Mouse (Mus musculus): ENCODE measurements around the gene Rbm8a. TPM values are rescaled to one million over a fixed set of nuclear protein-coding genes. Genes with fewer than 3 reads are reported as not detected.
A peak's percentile ranks its signal among the peaks of the same experiment; 100 is the strongest.

The Rbm8a gene
- total and polyA plus RNA-seq, 3 experiments: 231 to 363 TPM; not detected in 1

DNA sequence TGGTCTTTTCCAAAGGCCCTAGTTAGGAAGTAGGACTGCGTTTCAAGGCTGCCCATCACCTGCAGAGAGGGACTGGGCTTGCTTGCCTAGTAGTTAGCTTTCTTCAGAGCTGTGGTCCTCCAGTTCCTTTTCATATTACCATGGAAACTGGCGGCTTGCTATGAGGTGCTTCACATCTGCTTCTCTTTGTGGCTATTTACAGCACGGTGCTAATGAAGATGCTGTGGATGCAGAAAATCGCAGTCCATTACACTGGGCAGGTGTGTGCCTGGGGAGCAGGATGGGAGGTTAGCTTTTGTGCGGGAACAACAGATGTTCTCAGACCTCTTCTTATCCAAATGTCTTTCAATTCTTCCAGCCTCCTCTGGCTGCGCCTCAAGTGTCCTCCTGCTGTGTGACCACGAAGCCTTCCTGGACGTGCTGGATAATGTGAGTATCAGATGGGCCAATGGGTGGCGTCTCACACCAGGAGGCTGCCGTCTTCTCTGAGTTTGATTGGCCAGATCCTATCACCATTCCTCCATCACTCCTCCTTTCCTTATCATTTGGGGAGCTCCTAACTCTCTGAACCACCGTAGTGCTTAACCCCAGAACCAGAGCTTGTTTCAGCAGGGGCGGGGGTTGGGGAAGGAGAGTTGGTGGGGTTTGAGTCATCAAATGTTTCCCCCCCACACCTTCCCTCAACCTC is 50.7 kb downstream of the Rbm8a start:
- no peak for TF ChIP-seq CHD2 (IDR thresholded peaks at IDR 0.05; ENCODE audit: low read length)
- peak; percentile 12; the same call in 1 of the 2 replicates for TF ChIP-seq TAL1 (IDR thresholded peaks at IDR 0.05; ENCODE audit: low read length)
- TF ChIP-seq EP300 (IDR thresholded peaks at IDR 0.05; ENCODE audit: low read depth in 1 of 2, low read length in 2 of 2): peak; percentile 3 to 17; a peak in 2 of 4 replicates
- TF ChIP-seq GATA1 (IDR thresholded peaks at IDR 0.05; ENCODE audit: low read depth, low read length): 0 out of 2 replicates have a peak, but pooled peaks have one; percentile 56
- Histone ChIP-seq H3K36me3 (ENCODE audit: control insufficient read depth in 1 of 2, insufficient read depth in 2 of 2, low read length in 2 of 2) (peaks cover 0 to 32% of the 10 kb centered on the region in 2 experiments; a peak in 2 of 4 replicates), H3K79me2 (ENCODE audit: control insufficient read depth, insufficient read depth, low read length, poor library complexity) (no peaks in the 10 kb centered on the region)

More for the DNA sequence above, 50.7 kb downstream of the Rbm8a start:
- no peak overlapping the region for H3K9ac ChIP-seq (ENCODE audit: control insufficient read depth, low read depth, low read length, poor library complexity, severe bottlenecking)
- peak overlapping the region; percentile 18; the same call in 1 of the 2 replicates for H3K27ac ChIP-seq (ENCODE audit: control insufficient read depth, low read depth, low read length)
- H3K4me3 ChIP-seq (ENCODE audit: control insufficient read depth in 1 of 2, insufficient read depth in 1 of 2, low read depth in 2 of 2, low read length in 2 of 2): no peak overlapping the region
- DNase-seq (ENCODE audit: low read depth, low spot score): peak; percentile 67
- H3K27me3 ChIP-seq (ENCODE audit: control insufficient read depth in 1 of 2, insufficient read depth in 2 of 2, low read length in 2 of 2): no peaks in the 10 kb centered on the region
- peaks cover 11 to 38% of the 10 kb centered on the region in 2 experiments for H3K4me1 ChIP-seq (ENCODE audit: control insufficient read depth in 1 of 2, insufficient read depth in 2 of 2, low read length in 2 of 2)
- H3K9me3 ChIP-seq (replicated peaks; ENCODE audit: insufficient read depth, low read length): no peaks in the 10 kb centered on the region

Other genes with a start within 250 kb of the Rbm8a start
- not detected in 2 replicates for gene BC107364, start 177.6 kb upstream of the Rbm8a start, total RNA-seq (2012; rRNA removed)
- gene BC107364, start 177.6 kb upstream of the Rbm8a start, polyA plus RNA-seq (2012; ENCODE audit: insufficient read depth in 1 of 2, insufficient read length in 2 of 2, low read depth in 1 of 2, low replicate concordance in 2 of 2, missing spikeins in 1 of 2): under 1 TPM in 1 of 2 experiments, not detected in 1; 0.17 TPM
- gene Hfe2, start 104.8 kb upstream of the Rbm8a start, total RNA-seq (2012; rRNA removed): not detected in 2 replicates
- not detected for gene Hfe2, start 104.8 kb upstream of the Rbm8a start, polyA plus RNA-seq (2012; ENCODE audit: insufficient read depth in 1 of 2, insufficient read length in 2 of 2, low read depth in 1 of 2, low replicate concordance in 2 of 2, missing spikeins in 1 of 2)
- gene Txnip, start 72.0 kb upstream of the Rbm8a start, total RNA-seq (2012; rRNA removed): 183 and 191 TPM in 2 replicates
- 1,000 to 10,000 TPM in 1 of 2 experiments, 100 to 1,000 TPM in 1; 237 to 1,680 TPM for gene Txnip, start 72.0 kb upstream of the Rbm8a start, polyA plus RNA-seq (2012; ENCODE audit: insufficient read depth in 1 of 2, insufficient read length in 2 of 2, low read depth in 1 of 2, low replicate concordance in 2 of 2, missing spikeins in 1 of 2)
- gene Gm16253, start 52.9 kb upstream of the Rbm8a start, total RNA-seq (2012; rRNA removed): not detected in 2 replicates
- gene Gm16253, start 52.9 kb upstream of the Rbm8a start, polyA plus RNA-seq (2012; ENCODE audit: insufficient read depth in 1 of 2, insufficient read length in 2 of 2, low read depth in 1 of 2, low replicate concordance in 2 of 2, missing spikeins in 1 of 2): 1 to 10 TPM in 1 of 2 experiments, not detected in 1; 1.4 TPM
- gene Polr3gl, start 35.8 kb upstream of the Rbm8a start, total RNA-seq (2012; rRNA removed): 26.4 and 31.1 TPM in 2 replicates
- 10 to 100 TPM in 1 of 2 experiments, not detected in 1; 39.8 TPM for gene Polr3gl, start 35.8 kb upstream of the Rbm8a start, polyA plus RNA-seq (2012; ENCODE audit: insufficient read depth in 1 of 2, insufficient read length in 2 of 2, low read depth in 1 of 2, low replicate concordance in 2 of 2, missing spikeins in 1 of 2)
- 0.15 and 0.16 TPM in 2 replicates for gene Ankrd34a, start 33.3 kb upstream of the Rbm8a start, total RNA-seq (2012; rRNA removed)
- under 1 TPM in 1 of 2 experiments, not detected in 1; 0.78 TPM for gene Ankrd34a, start 33.3 kb upstream of the Rbm8a start, polyA plus RNA-seq (2012; ENCODE audit: insufficient read depth in 1 of 2, insufficient read length in 2 of 2, low read depth in 1 of 2, low replicate concordance in 2 of 2, missing spikeins in 1 of 2)
- gene Lix1l, start 28.8 kb upstream of the Rbm8a start, total RNA-seq (2012; rRNA removed): 5.4 and 6.1 TPM in 2 replicates
- 10 to 100 TPM in 1 of 2 experiments, not detected in 1; 17.0 TPM for gene Lix1l, start 28.8 kb upstream of the Rbm8a start, polyA plus RNA-seq (2012; ENCODE audit: insufficient read depth in 1 of 2, insufficient read length in 2 of 2, low read depth in 1 of 2, low replicate concordance in 2 of 2, missing spikeins in 1 of 2)
- gene Pex11b, start 5.4 kb downstream of the Rbm8a start, total RNA-seq (2012; rRNA removed): 33.8 and 38.2 TPM in 2 replicates
- gene Pex11b, start 5.4 kb downstream of the Rbm8a start, polyA plus RNA-seq (2012; ENCODE audit: insufficient read depth in 1 of 2, insufficient read length in 2 of 2, low read depth in 1 of 2, low replicate concordance in 2 of 2, missing spikeins in 1 of 2): 10 to 100 TPM in 1 of 2 experiments, not detected in 1; 82.8 TPM
- 0.16 and 0.19 TPM in 2 replicates for gene Gm42957, start 5.5 kb downstream of the Rbm8a start, total RNA-seq (2012; rRNA removed)
- gene Gm42957, start 5.5 kb downstream of the Rbm8a start, polyA plus RNA-seq (2012; ENCODE audit: insufficient read depth in 1 of 2, insufficient read length in 2 of 2, low read depth in 1 of 2, low replicate concordance in 2 of 2, missing spikeins in 1 of 2): under 1 TPM in 1 of 2 experiments, not detected in 1; 0.06 TPM
- gene Itga10, start 15.7 kb downstream of the Rbm8a start, total RNA-seq (2012; rRNA removed): 0.65 and 1.0 TPM in 2 replicates
- 1 to 10 TPM in 1 of 2 experiments, not detected in 1; 2.9 TPM for gene Itga10, start 15.7 kb downstream of the Rbm8a start, polyA plus RNA-seq (2012; ENCODE audit: insufficient read depth in 1 of 2, insufficient read length in 2 of 2, low read depth in 1 of 2, low replicate concordance in 2 of 2, missing spikeins in 1 of 2)
- gene Ankrd35, start 40.2 kb downstream of the Rbm8a start, total RNA-seq (2012; rRNA removed): 0.46 and 0.62 TPM in 2 replicates
- gene Ankrd35, start 40.2 kb downstream of the Rbm8a start, polyA plus RNA-seq (2012; ENCODE audit: insufficient read depth in 1 of 2, insufficient read length in 2 of 2, low read depth in 1 of 2, low replicate concordance in 2 of 2, missing spikeins in 1 of 2): under 1 TPM in 1 of 2 experiments, not detected in 1; 0.77 TPM
- gene Pias3, start 66.5 kb downstream of the Rbm8a start, total RNA-seq (2012; rRNA removed): 5.9 and 6.0 TPM in 2 replicates
- gene Pias3, start 66.5 kb downstream of the Rbm8a start, polyA plus RNA-seq (2012; ENCODE audit: insufficient read depth in 1 of 2, insufficient read length in 2 of 2, low read depth in 1 of 2, low replicate concordance in 2 of 2, missing spikeins in 1 of 2): 10 to 100 TPM in 1 of 2 experiments, not detected in 1; 26.8 TPM
- gene Nudt17, start 78.6 kb downstream of the Rbm8a start, total RNA-seq (2012; rRNA removed): 2.4 and 2.7 TPM in 2 replicates
- 1 to 10 TPM in 1 of 2 experiments, not detected in 1; 6.5 TPM for gene Nudt17, start 78.6 kb downstream of the Rbm8a start, polyA plus RNA-seq (2012; ENCODE audit: insufficient read depth in 1 of 2, insufficient read length in 2 of 2, low read depth in 1 of 2, low replicate concordance in 2 of 2, missing spikeins in 1 of 2)
- 48.3 and 53.1 TPM in 2 replicates for gene Polr3c, start 97.7 kb downstream of the Rbm8a start, total RNA-seq (2012; rRNA removed)
- 100 to 1,000 TPM; 122 to 224 TPM for gene Polr3c, start 97.7 kb downstream of the Rbm8a start, polyA plus RNA-seq (2012; ENCODE audit: insufficient read depth in 1 of 2, insufficient read length in 2 of 2, low read depth in 1 of 2, low replicate concordance in 2 of 2, missing spikeins in 1 of 2)
- 43.2 and 52.2 TPM in 2 replicates for gene Rnf115, start 97.7 kb downstream of the Rbm8a start, total RNA-seq (2012; rRNA removed)
- 10 to 100 TPM; 66.1 to 71.8 TPM for gene Rnf115, start 97.7 kb downstream of the Rbm8a start, polyA plus RNA-seq (2012; ENCODE audit: insufficient read depth in 1 of 2, insufficient read length in 2 of 2, low read depth in 1 of 2, low replicate concordance in 2 of 2, missing spikeins in 1 of 2)
- gene Pdzk1, start 199.4 kb downstream of the Rbm8a start, total RNA-seq (2012; rRNA removed): 0.20 and 0.27 TPM in 2 replicates
- under 1 TPM in 1 of 2 experiments, not detected in 1; 0.18 TPM for gene Pdzk1, start 199.4 kb downstream of the Rbm8a start, polyA plus RNA-seq (2012; ENCODE audit: insufficient read depth in 1 of 2, insufficient read length in 2 of 2, low read depth in 1 of 2, low replicate concordance in 2 of 2, missing spikeins in 1 of 2)
- gene Cd160, start 199.4 kb downstream of the Rbm8a start, total RNA-seq (2012; rRNA removed): 0.04 TPM in 1 of 2 replicates, not detected in the other
- gene Cd160, start 199.4 kb downstream of the Rbm8a start, polyA plus RNA-seq (2012; ENCODE audit: insufficient read depth in 1 of 2, insufficient read length in 2 of 2, low read depth in 1 of 2, low replicate concordance in 2 of 2, missing spikeins in 1 of 2): under 1 TPM in 1 of 2 experiments, not detected in 1; 0.32 TPM

Measured in MEL (cell line).